Mouse (Mus musculus) E14TG2a.4 (cell line): ENCODE results near the gene Ddx19b.

Source experiments
- CTCF ChIP-seq: conservative IDR thresholded peaks from 2 replicates; pipeline ENCODE4 v1.5.1; 2014; ENCODE audit warnings: low read length
- NANOG ChIP-seq: IDR thresholded peaks from 2 replicates; pipeline ENCODE4 v1.6.1; 2014; ENCODE audit warnings: borderline replicate concordance, low read length, mixed read lengths
- POU5F1 ChIP-seq: IDR thresholded peaks from 2 replicates; pipeline ENCODE4 v1.6.1; 2014; ENCODE audit warnings: low read length, borderline replicate concordance

DNA sequence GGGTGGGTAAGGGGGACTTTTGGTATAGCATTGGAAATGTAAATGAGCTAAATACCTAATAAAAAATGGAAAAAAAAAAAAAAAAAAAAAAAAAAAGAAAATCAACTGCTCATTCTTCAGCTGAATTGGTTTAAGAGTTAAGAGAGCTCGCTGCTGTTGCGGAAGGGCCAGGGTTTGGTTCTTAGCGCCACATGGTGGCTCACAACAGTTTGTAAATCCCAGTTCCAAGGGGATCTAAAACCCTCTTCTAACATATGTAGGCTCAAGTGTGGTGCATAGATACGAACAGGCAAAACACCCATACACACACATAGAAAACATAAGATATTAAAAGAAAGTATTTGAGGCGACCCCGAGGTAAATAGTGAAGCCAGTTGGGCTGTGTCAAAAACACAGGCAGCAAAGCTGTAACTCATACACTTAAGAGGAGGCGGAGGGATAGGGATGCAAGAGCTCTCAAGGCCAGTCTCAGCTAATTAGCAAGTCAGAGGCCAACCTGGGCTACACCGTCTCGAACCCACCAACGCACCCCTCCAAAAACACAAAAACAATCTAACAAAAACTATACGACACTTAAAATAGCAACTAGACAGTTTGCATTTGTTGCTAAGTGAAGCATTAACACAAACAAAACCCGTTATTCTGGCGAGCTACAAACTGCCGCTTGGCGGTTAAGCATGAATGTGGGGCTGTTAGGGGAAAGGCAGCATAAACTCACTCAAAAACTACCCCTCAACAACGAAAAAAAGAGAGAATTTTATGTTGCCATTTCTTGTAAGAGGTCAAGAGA is 34.7 kb downstream of the Ddx19b start:
- TF ChIP-seq CTCF (no peak), NANOG (no peak), POU5F1 (no peak)
